Mouse (Mus musculus) midbrain, embryonic 11.5 days (tissue): Measurements from ENCODE around the gene Zfp935. TPM values are rescaled to one million over a fixed set of nuclear protein-coding genes. Genes with fewer than 3 reads are reported as not detected.
"Not testable (repeated sequence)": the region's sequence is repeated elsewhere in the genome, so short reads cannot be mapped to it uniquely, and the experiment has no call there.

Source experiments
- ATAC-seq: fragments of 200-750 bp; cut with Nextera tagmentation; 2 replicates; pipeline ENCODE4 v1.8.0; 2017; ENCODE audit warnings: moderate TSS enrichment, moderate library complexity; ENCODE audit not compliant: low FRiP score
- DNase-seq: peaks from one replicate; pipeline ENCODE4 v3.0.0; 2015; ENCODE audit warnings: low spot score; ENCODE audit errors: missing footprints
- H3K27ac ChIP-seq: fragments of 300-500 bp; sonication (generic); 2 replicates; pipeline ENCODE4 v1.5.1; 2014; ENCODE audit warnings: low read depth, low read length
- H3K27me3 ChIP-seq: fragments of 300-500 bp; sonication (generic); 2 replicates; pipeline ENCODE4 v1.6.1; 2014; ENCODE audit warnings: mild to moderate bottlenecking, low read length, moderate library complexity, mixed read lengths; ENCODE audit not compliant: control insufficient read depth, insufficient read depth
- H3K36me3 ChIP-seq: fragments of 300-500 bp; sonication (generic); 2 replicates; pipeline ENCODE4 v1.6.1; 2014; ENCODE audit warnings: mild to moderate bottlenecking, low read length, moderate library complexity, mixed read lengths; ENCODE audit not compliant: control insufficient read depth, insufficient read depth
- H3K4me1 ChIP-seq: fragments of 300-500 bp; sonication (generic); 2 replicates; pipeline ENCODE4 v1.6.1; 2014; ENCODE audit warnings: low read length; ENCODE audit not compliant: control insufficient read depth, insufficient read depth
- H3K4me2 ChIP-seq: fragments of 300-500 bp; sonication (generic); 2 replicates; pipeline ENCODE4 v1.6.1; 2014; ENCODE audit warnings: mild to moderate bottlenecking, moderate library complexity
- H3K4me3 ChIP-seq: fragments of 300-500 bp; sonication (generic); 2 replicates; pipeline ENCODE4 v1.5.1; 2014; ENCODE audit warnings: low read depth, low read length
- H3K9ac ChIP-seq: fragments of 300-500 bp; sonication (generic); 2 replicates; pipeline ENCODE4 v1.6.1; 2014; ENCODE audit warnings: low read length
- H3K9me3 ChIP-seq: fragments of 300-500 bp; sonication (generic); 2 replicates; pipeline ENCODE4 v1.6.1; 2016; ENCODE audit warnings: low read length; ENCODE audit not compliant: control insufficient read depth
- WGBS: fragments of 180-500 bp; shearing (Covaris S2); extraction: QIAGEN DNeasy Blood & Tissue Kit; methylation state at CpG from one replicate; pipeline ENCODE4 v1.1.7; 2014; 5-methylcytosine and 5-hydroxymethylcytosine counted together
- polyA plus RNA-seq: library from polyadenylated mRNA; unstranded; fragments of >200 nt; fragmentation: Nextera tagmentation; extraction: Ambion mirVana; gene quantifications from 2 replicates; pipeline ENCODE4 v1.2.1, GENCODE M21; 2014

Zfp935 gene
- polyA plus RNA-seq, result not detected in 2 replicates

- Histone ChIP-seq H3K4me3 (peak within 1 kb of the TSS; percentile 38), H3K9ac (peak within 1 kb of the TSS; percentile 45; the same call in 1 of the 2 replicates), H3K4me2 (peak within 1 kb of the TSS; percentile 29; the same call in 1 of the 2 replicates)
- WGBS, result 3% methylated on average over 23 of the region's 27 CpGs
- not testable (repeated sequence) for H3K27ac ChIP-seq, H3K27me3 ChIP-seq, H3K9me3 ChIP-seq, H3K4me1 ChIP-seq, H3K36me3 ChIP-seq
- 0 out of 2 replicates have a peak, but pooled peaks have one; percentile 52 for ATAC-seq
- DNase-seq, result peak; percentile 87
Measured at GRCm38 (mm10) chr13:62558189-62559110, at the start of gene Zfp935. Zfp935 (minus strand) TSS chr13:62558511.

GRCm38 (mm10) chr13:62571099-62571498, 12.8 kb upstream of the Zfp935 start, which contains the start of gene Zfp934:
Zfp934 (minus strand) TSS chr13:62571199.
- H3K4me2 ChIP-seq, H3K27ac ChIP-seq, ATAC-seq, H3K9ac ChIP-seq, H3K4me3 ChIP-seq, H3K36me3 ChIP-seq, H3K9me3 ChIP-seq, DNase-seq, H3K4me1 ChIP-seq, H3K27me3 ChIP-seq: not testable (repeated sequence)
- 87% methylated on average over 2 of the region's 6 CpGs for WGBS

- H3K4me1 ChIP-seq, H3K4me3 ChIP-seq, H3K27me3 ChIP-seq, H3K27ac ChIP-seq, ATAC-seq, H3K9ac ChIP-seq, H3K4me2 ChIP-seq, H3K36me3 ChIP-seq, H3K9me3 ChIP-seq, DNase-seq: not testable (repeated sequence)
- 39% methylated on average over 1 of the region's 1 CpGs for WGBS
Measured at GRCm38 (mm10) chr13:62561696-62562095, 3.4 kb upstream of the Zfp935 start.

GRCm38 (mm10) chr13:62530129-62530528, 28.2 kb downstream of the Zfp935 start:
- not testable (repeated sequence) for H3K27ac ChIP-seq, ATAC-seq, H3K9ac ChIP-seq

GRCm38 (mm10) chr13:62510641-62511420, 47.5 kb downstream of the Zfp935 start:
- WGBS, result 81% methylated on average over 1 of the region's 1 CpGs
- not testable (repeated sequence) for H3K36me3 ChIP-seq, H3K27me3 ChIP-seq, DNase-seq, H3K9me3 ChIP-seq, H3K4me2 ChIP-seq, H3K4me3 ChIP-seq, H3K27ac ChIP-seq, ATAC-seq, H3K4me1 ChIP-seq, H3K9ac ChIP-seq

More at GRCm38 (mm10) chr13:62530129-62530528, 28.2 kb downstream of the Zfp935 start:
- DNase-seq, H3K9me3 ChIP-seq, H3K4me3 ChIP-seq, H3K4me1 ChIP-seq, H3K27me3 ChIP-seq, H3K4me2 ChIP-seq, H3K36me3 ChIP-seq: not testable (repeated sequence)

GRCm38 (mm10) chr13:62472661-62473060, 85.7 kb downstream of the Zfp935 start:
- DNase-seq, H3K4me2 ChIP-seq, H3K4me1 ChIP-seq, H3K27ac ChIP-seq, ATAC-seq, H3K4me3 ChIP-seq, H3K36me3 ChIP-seq, H3K9me3 ChIP-seq, H3K9ac ChIP-seq, H3K27me3 ChIP-seq: not testable (repeated sequence)
- WGBS, result 90% methylated on average over 8 of the region's 8 CpGs

GRCm38 (mm10) chr13:62469947-62470346, 88.4 kb downstream of the Zfp935 start:
- DNase-seq, result peak; percentile 85
- not testable (repeated sequence) for H3K9ac ChIP-seq, H3K9me3 ChIP-seq, H3K27me3 ChIP-seq, ATAC-seq, H3K36me3 ChIP-seq, H3K4me3 ChIP-seq, H3K4me1 ChIP-seq, H3K27ac ChIP-seq, H3K4me2 ChIP-seq

GRCm38 (mm10) chr13:62466424-62467334, 91.6 kb downstream of the Zfp935 start, which contains the start of gene Gm49359:
Gm49359 (minus strand) TSS chr13:62466832.
- H3K9me3 ChIP-seq, H3K27me3 ChIP-seq, H3K4me1 ChIP-seq, H3K36me3 ChIP-seq: not testable (repeated sequence)
- DNase-seq (peak; percentile 96), ATAC-seq (peak; percentile 100)
- peak within 1 kb of the TSS; percentile 61 for H3K4me3 ChIP-seq
- peak within 1 kb of the TSS; percentile 32; the same call in 1 of the 2 replicates for H3K4me2 ChIP-seq
- WGBS, result 3% methylated on average over 28 of the region's 28 CpGs
- peak within 1 kb of the TSS; percentile 73 for H3K9ac ChIP-seq
- peak within 1 kb of the TSS; percentile 48; the same call in 1 of the 2 replicates for H3K27ac ChIP-seq
